Mouse (Mus musculus) right cerebral cortex, postnatal 25 days (tissue): ENCODE measurements at regions not wholly inside any gene's neighbourhood (a gene's known extent, or its start where the extent isn't known, plus 50 kb on each side); places are given as distances from the start of the nearest gene placed in this dataset.
A peak's percentile ranks its signal among the peaks of the same experiment; 100 is the strongest.
"Not testable (repeated sequence)": the region's sequence is repeated elsewhere in the genome, so short reads cannot be mapped to it uniquely, and the experiment has no call there.

Experiments
- DNase-seq: peaks from one replicate; pipeline ENCODE4 v3.0.0; 2022

- DNase-seq: no peak
Observed at GRCm38 (mm10) chr1:168660956-168661355, 228.9 kb upstream of the Pbx1 start.

- DNase-seq: no peak
Observed at GRCm38 (mm10) chr1:168659578-168659977, 227.5 kb upstream of the Pbx1 start.

GRCm38 (mm10) chr1:168632837-168633236 lies 200.8 kb upstream of the Pbx1 start:
- no peak for DNase-seq

- no peak for DNase-seq
Observed at GRCm38 (mm10) chr1:168631979-168632378, 199.9 kb upstream of the Pbx1 start.

GRCm38 (mm10) chr1:168601967-168602366 lies 169.9 kb upstream of the Pbx1 start:
- DNase-seq: not testable (repeated sequence)

- DNase-seq: no peak
Observed at GRCm38 (mm10) chr1:168600461-168601160, 168.5 kb upstream of the Pbx1 start.

GRCm38 (mm10) chr1:168598191-168598667 lies 166.2 kb upstream of the Pbx1 start:
- DNase-seq: no peak

GRCm38 (mm10) chr1:168597495-168597894 lies 165.4 kb upstream of the Pbx1 start:
- no peak for DNase-seq

- DNase-seq: peak; percentile 6
Observed at GRCm38 (mm10) chr1:168584137-168584536, 152.1 kb upstream of the Pbx1 start.

- no peak for DNase-seq
Observed at GRCm38 (mm10) chr1:168582434-168582833, 150.4 kb upstream of the Pbx1 start.

GRCm38 (mm10) chr1:168569930-168570515 lies 138.0 kb upstream of the Pbx1 start:
- DNase-seq: no peak

GRCm38 (mm10) chr1:168552394-168552793 lies 120.3 kb upstream of the Pbx1 start:
- no peak for DNase-seq

- DNase-seq: peak; percentile 15
Observed at GRCm38 (mm10) chr1:168549807-168550435, 117.9 kb upstream of the Pbx1 start.

GRCm38 (mm10) chr1:168546156-168546555 lies 114.1 kb upstream of the Pbx1 start:
- DNase-seq: no peak

GRCm38 (mm10) chr1:168545072-168545780 lies 113.2 kb upstream of the Pbx1 start:
- no peak for DNase-seq

- DNase-seq: no peak
Observed at GRCm38 (mm10) chr1:168541231-168541630, 109.2 kb upstream of the Pbx1 start.

- DNase-seq: no peak
Observed at GRCm38 (mm10) chr1:168518087-168518486, 86.0 kb upstream of the Pbx1 start.

- DNase-seq: no peak
Observed at GRCm38 (mm10) chr1:168506326-168506725, 74.3 kb upstream of the Pbx1 start.

GRCm38 (mm10) chr1:168504773-168505172 lies 72.7 kb upstream of the Pbx1 start:
- no peak for DNase-seq

GRCm38 (mm10) chr1:168502266-168502665 lies 70.2 kb upstream of the Pbx1 start:
- DNase-seq: no peak

GRCm38 (mm10) chr1:168501375-168502169 lies 69.5 kb upstream of the Pbx1 start:
- DNase-seq: no peak

GRCm38 (mm10) chr1:168497801-168498200 lies 65.7 kb upstream of the Pbx1 start:
- no peak for DNase-seq
